Mouse (Mus musculus): Measurements from ENCODE around the gene Dnlz. TPM values are rescaled to one million over a fixed set of nuclear protein-coding genes. Genes with fewer than 3 reads are reported as not detected.

Dnlz gene
- polyA plus RNA-seq, 1 experiment from 2014 or later, result 30.1 TPM

- H3K27ac ChIP-seq (ENCODE audit: low read depth, low read length), result peak overlapping the region; percentile 75
- no peak overlapping the region for H3K4me3 ChIP-seq (ENCODE audit: low read length)
- no peak overlapping the region for H3K4me2 ChIP-seq (ENCODE audit: low read length)
- 47% methylated on average over 8 of the region's 8 CpGs for WGBS
- H3K4me1 ChIP-seq (ENCODE audit: control insufficient read depth, insufficient read depth, low read depth, low read length), result no peaks in the 10 kb centered on the region
- ATAC-seq, result peak; percentile 44; the same call in 1 of the 2 replicates
- no peak overlapping the region for H3K9ac ChIP-seq (ENCODE audit: low read depth, low read length)
- H3K36me3 ChIP-seq (ENCODE audit: control insufficient read depth, insufficient read depth, low read length), result peaks cover 49% of the 10 kb centered on the region
- H3K9me3 ChIP-seq (ENCODE audit: control insufficient read depth, low read length), result no peaks in the 10 kb centered on the region
- no peaks in the 10 kb centered on the region for H3K27me3 ChIP-seq (replicated peaks; ENCODE audit: control insufficient read depth, insufficient read depth, low read length)
Observed at GRCm38 (mm10) chr2:26329402-26329801, 22.5 kb downstream of the Dnlz start.

DNA sequence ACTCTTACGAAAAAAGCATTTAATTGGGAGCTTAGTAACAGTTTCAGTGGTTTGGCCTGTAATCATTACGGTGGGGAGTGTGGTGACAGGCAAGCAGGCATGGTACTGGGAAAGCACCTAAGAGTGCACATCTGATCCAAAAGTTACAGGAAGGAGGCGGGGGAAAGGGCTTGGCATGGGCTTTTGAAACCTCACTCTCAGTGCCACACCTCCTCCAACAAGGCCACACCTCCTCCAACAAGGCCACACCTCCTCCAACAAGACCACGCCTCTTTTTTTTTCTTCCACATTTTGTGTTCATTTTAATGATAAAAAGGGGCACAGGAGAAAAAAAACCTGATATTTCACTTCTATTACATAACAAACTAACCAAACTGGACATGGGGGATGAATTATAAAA is 24.1 kb downstream of the Dnlz start:
- H3K4me2 ChIP-seq (ENCODE audit: low read length), result no peak overlapping the region
- no peak for ATAC-seq
- H3K27me3 ChIP-seq (replicated peaks; ENCODE audit: control insufficient read depth, insufficient read depth, low read length), result no peaks in the 10 kb centered on the region
- H3K4me3 ChIP-seq (ENCODE audit: low read length), result no peak overlapping the region
- H3K9ac ChIP-seq (ENCODE audit: low read depth, low read length), result no peak overlapping the region
- no peaks in the 10 kb centered on the region for H3K4me1 ChIP-seq (ENCODE audit: control insufficient read depth, insufficient read depth, low read depth, low read length)
- H3K36me3 ChIP-seq (ENCODE audit: control insufficient read depth, insufficient read depth, low read length), result peaks cover 65% of the 10 kb centered on the region
- H3K9me3 ChIP-seq (ENCODE audit: control insufficient read depth, low read length), result no peaks in the 10 kb centered on the region
- WGBS, result 87% methylated on average over 4 of the region's 4 CpGs
- H3K27ac ChIP-seq (ENCODE audit: low read depth, low read length), result no peak overlapping the region

DNA sequence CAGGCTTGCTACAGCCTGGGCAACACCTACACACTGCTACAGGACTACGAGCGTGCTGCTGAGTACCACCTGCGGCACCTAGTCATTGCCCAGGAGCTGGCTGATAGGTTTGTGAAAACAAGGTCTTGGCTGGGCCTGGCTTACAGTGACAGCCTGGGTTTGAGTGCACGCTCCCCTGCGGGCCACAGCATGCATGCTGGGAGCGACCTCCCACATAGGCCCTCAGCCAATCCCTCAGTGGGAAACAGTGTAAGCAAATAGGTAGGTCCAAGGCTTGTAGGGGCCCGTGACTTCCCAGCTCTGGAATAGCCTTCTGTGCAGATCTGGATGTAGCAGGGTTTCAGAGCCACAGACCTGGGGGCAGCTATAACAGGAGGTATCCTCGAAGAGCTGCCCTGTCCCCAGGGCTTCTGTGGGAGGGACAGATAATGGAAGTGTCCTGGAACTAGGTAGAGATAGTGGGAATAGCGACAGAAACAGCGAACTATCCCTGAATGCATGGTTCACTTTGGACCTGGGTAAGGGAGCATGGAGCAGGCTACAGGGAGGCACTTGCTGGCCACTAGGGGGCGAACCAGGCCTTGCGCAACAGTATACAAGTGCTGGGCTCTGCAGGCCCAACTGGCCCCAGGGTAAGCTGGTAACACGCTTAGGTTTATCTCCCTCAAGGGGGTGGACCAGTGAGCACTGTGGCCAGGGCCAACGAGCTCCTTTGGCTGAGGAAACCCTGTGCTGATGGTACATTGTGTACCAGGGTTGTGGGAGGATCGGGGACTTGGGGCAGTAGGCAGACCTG is 26.3 kb downstream of the Dnlz start:
- ATAC-seq, result peak; percentile 56; the same call in 1 of the 2 replicates
- H3K27ac ChIP-seq (ENCODE audit: low read depth, low read length), result no peak overlapping the region

GRCm38 (mm10) chr2:26324917-26325316 is 27.0 kb downstream of the Dnlz start:
- ATAC-seq, result no peak
- H3K36me3 ChIP-seq (ENCODE audit: control insufficient read depth, insufficient read depth, low read length), result peaks cover 55% of the 10 kb centered on the region
- peaks cover 13% of the 10 kb centered on the region for H3K4me1 ChIP-seq (ENCODE audit: control insufficient read depth, insufficient read depth, low read depth, low read length)
- no peak overlapping the region for H3K4me2 ChIP-seq (ENCODE audit: low read length)
- H3K27me3 ChIP-seq (replicated peaks; ENCODE audit: control insufficient read depth, insufficient read depth, low read length), result no peaks in the 10 kb centered on the region
- no peaks in the 10 kb centered on the region for H3K9me3 ChIP-seq (ENCODE audit: control insufficient read depth, low read length)
- no peak overlapping the region for H3K9ac ChIP-seq (ENCODE audit: low read depth, low read length)
- H3K4me3 ChIP-seq (ENCODE audit: low read length), result no peak overlapping the region
- no peak overlapping the region for H3K27ac ChIP-seq (ENCODE audit: low read depth, low read length)
- 87% methylated on average over 2 of the region's 2 CpGs for WGBS

More for the DNA sequence above, 26.3 kb downstream of the Dnlz start:
- H3K9ac ChIP-seq (ENCODE audit: low read depth, low read length), result no peak overlapping the region
- H3K4me3 ChIP-seq (ENCODE audit: low read length), result no peak overlapping the region
- 66% methylated on average over 15 of the region's 15 CpGs for WGBS
- H3K27me3 ChIP-seq (replicated peaks; ENCODE audit: control insufficient read depth, insufficient read depth, low read length), result no peaks in the 10 kb centered on the region
- H3K4me1 ChIP-seq (ENCODE audit: control insufficient read depth, insufficient read depth, low read depth, low read length), result peaks cover 6% of the 10 kb centered on the region
- no peaks in the 10 kb centered on the region for H3K9me3 ChIP-seq (ENCODE audit: control insufficient read depth, low read length)
- H3K36me3 ChIP-seq (ENCODE audit: control insufficient read depth, insufficient read depth, low read length), result peaks cover 60% of the 10 kb centered on the region
- no peak overlapping the region for H3K4me2 ChIP-seq (ENCODE audit: low read length)

DNA sequence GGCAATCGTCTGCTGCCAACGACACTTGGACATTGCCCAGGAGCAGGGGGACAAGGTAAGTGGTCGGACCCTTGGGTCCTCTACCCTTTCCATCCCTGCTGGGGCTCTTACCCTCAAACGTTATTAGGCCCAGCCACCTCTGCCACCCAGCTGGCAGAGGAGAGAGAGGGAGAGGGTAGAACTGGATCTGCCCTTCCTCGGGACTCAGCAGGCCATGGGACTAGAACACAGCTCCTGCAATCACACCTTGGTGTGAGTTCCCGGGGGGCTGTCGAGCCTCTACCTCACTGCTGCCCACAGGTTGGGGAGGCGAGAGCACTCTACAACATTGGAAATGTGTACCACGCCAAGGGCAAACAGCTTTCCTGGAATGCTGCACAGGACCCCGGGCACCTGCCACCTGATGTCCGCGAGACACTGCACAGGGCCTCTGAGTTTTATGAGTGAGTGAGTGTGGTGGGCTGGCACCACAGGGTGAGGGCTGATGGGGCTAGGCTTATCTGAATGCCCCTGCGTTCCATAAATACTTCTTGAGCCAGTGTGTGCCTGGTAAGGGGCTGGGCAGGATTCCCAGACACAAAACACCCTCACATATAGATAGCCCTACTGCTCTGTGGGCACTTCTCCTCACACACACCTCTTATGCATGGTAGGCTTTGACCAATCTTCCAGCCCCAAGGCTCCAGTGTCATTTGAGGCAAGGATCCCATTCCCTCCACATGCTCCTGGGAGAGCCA is 28.2 kb downstream of the Dnlz start:
- Histone ChIP-seq H3K9ac (ENCODE audit: low read depth, low read length) (no peak overlapping the region), H3K27me3 (replicated peaks; ENCODE audit: control insufficient read depth, insufficient read depth, low read length) (no peaks in the 10 kb centered on the region), H3K4me2 (ENCODE audit: low read length) (no peak overlapping the region), H3K4me3 (ENCODE audit: low read length) (no peak overlapping the region), H3K9me3 (ENCODE audit: control insufficient read depth, low read length) (no peaks in the 10 kb centered on the region), H3K4me1 (ENCODE audit: control insufficient read depth, insufficient read depth, low read depth, low read length) (peaks cover 24% of the 10 kb centered on the region), H3K27ac (ENCODE audit: low read depth, low read length) (no peak overlapping the region), H3K36me3 (ENCODE audit: control insufficient read depth, insufficient read depth, low read length) (peaks cover 50% of the 10 kb centered on the region)
- ATAC-seq, result no peak
- 95% methylated on average over 13 of the region's 13 CpGs for WGBS

GRCm38 (mm10) chr2:26320245-26321185 is 31.4 kb downstream of the Dnlz start:
- H3K27me3 ChIP-seq (replicated peaks; ENCODE audit: control insufficient read depth, insufficient read depth, low read length), result no peaks in the 10 kb centered on the region
- peak overlapping the region; percentile 19; the same call in 1 of the 2 replicates for H3K9ac ChIP-seq (ENCODE audit: low read depth, low read length)
- no peak for ATAC-seq
- WGBS, result 78% methylated on average over 14 of the region's 14 CpGs
- H3K36me3 ChIP-seq (ENCODE audit: control insufficient read depth, insufficient read depth, low read length), result peaks cover 26% of the 10 kb centered on the region
- no peak overlapping the region for H3K27ac ChIP-seq (ENCODE audit: low read depth, low read length)
- H3K4me1 ChIP-seq (ENCODE audit: control insufficient read depth, insufficient read depth, low read depth, low read length), result peaks cover 50% of the 10 kb centered on the region
- no peaks in the 10 kb centered on the region for H3K9me3 ChIP-seq (ENCODE audit: control insufficient read depth, low read length)
- no peak overlapping the region for H3K4me3 ChIP-seq (ENCODE audit: low read length)
- H3K4me2 ChIP-seq (ENCODE audit: low read length), result no peak overlapping the region

GRCm38 (mm10) chr2:26319519-26320244 is 32.2 kb downstream of the Dnlz start:
- H3K4me2 ChIP-seq (ENCODE audit: low read length), result no peak overlapping the region; the same call in 1 of the 2 replicates
- H3K9ac ChIP-seq (ENCODE audit: low read depth, low read length), result no peak overlapping the region
- H3K27ac ChIP-seq (ENCODE audit: low read depth, low read length), result no peak overlapping the region
- H3K36me3 ChIP-seq (ENCODE audit: control insufficient read depth, insufficient read depth, low read length), result peaks cover 19% of the 10 kb centered on the region
- no peaks in the 10 kb centered on the region for H3K27me3 ChIP-seq (replicated peaks; ENCODE audit: control insufficient read depth, insufficient read depth, low read length)
- 87% methylated on average over 13 of the region's 13 CpGs for WGBS
- no peak overlapping the region for H3K4me3 ChIP-seq (ENCODE audit: low read length)
- no peak for ATAC-seq
- no peaks in the 10 kb centered on the region for H3K9me3 ChIP-seq (ENCODE audit: control insufficient read depth, low read length)
- peaks cover 50% of the 10 kb centered on the region for H3K4me1 ChIP-seq (ENCODE audit: control insufficient read depth, insufficient read depth, low read depth, low read length)

DNA sequence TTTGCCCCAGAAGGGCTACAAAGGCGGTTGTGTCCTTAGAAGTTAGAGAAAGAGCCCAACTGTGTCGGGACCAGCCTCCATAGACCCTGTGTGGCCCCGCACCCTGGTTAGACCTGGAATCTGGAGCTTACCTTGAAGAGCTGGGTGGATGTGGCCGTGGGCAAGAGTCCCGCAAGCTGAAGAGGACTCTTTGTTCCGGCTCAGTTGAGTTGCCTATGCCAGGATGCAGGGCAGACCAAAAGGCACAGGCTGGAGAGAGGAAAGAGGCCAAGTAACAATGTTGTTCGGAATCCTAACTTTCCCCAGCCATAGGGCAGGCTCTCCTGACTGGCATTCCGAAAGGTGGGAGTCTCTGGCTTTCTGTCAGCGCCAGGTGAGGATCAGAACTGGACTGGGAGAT is 32.8 kb downstream of the Dnlz start:
- Histone ChIP-seq H3K4me1 (ENCODE audit: control insufficient read depth, insufficient read depth, low read depth, low read length) (peaks cover 50% of the 10 kb centered on the region), H3K4me2 (ENCODE audit: low read length) (no peak overlapping the region; the same call in 1 of the 2 replicates), H3K9me3 (ENCODE audit: control insufficient read depth, low read length) (no peaks in the 10 kb centered on the region), H3K4me3 (ENCODE audit: low read length) (no peak overlapping the region), H3K36me3 (ENCODE audit: control insufficient read depth, insufficient read depth, low read length) (peaks cover 14% of the 10 kb centered on the region), H3K9ac (ENCODE audit: low read depth, low read length) (no peak overlapping the region), H3K27me3 (replicated peaks; ENCODE audit: control insufficient read depth, insufficient read depth, low read length) (no peaks in the 10 kb centered on the region), H3K27ac (ENCODE audit: low read depth, low read length) (no peak overlapping the region)
- no peak for ATAC-seq
- 90% methylated on average over 9 of the region's 9 CpGs for WGBS
